Mouse (Mus musculus) T-helper 17 cell (primary cell): ENCODE data around the gene Agpat3.

ENCODE experiments used
- in situ Hi-C, 2 experiments: fragments of 300-600 bp; cut with MboI, MseI; formaldehyde crosslinking; loops; 1 replicate in 1 of 2; 2 replicates in 1 of 2; pipeline ENCODE4 v1.15.1; 2025; ENCODE audit warnings: high pct_unique_total_duplicates in 2 of 2

Gene Agpat3

GRCm38 (mm10) chr10:78227875-78228559 is 124.3 kb downstream of the Agpat3 start:
- in situ Hi-C loops = no loop called here

DNA sequence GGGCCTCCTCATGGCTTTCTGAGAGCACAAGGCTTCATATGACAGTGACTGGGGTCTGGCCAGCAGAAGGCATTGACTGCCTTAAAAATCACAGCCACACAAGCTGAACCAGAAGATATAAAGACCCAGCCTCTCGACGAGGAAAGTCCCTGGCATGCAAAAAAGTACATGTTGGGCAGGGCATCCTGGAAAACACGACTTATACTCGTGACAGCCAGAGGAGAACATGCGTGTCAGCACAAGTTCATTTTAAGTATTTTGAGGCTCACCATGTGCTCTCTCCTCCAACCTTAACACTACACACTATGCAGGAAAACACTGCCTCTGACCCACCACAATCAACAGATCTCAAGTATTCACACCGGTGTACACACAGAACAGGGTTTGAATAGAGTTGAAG is 128.2 kb downstream of the Agpat3 start:
- in situ Hi-C loops = no loop called here

DNA sequence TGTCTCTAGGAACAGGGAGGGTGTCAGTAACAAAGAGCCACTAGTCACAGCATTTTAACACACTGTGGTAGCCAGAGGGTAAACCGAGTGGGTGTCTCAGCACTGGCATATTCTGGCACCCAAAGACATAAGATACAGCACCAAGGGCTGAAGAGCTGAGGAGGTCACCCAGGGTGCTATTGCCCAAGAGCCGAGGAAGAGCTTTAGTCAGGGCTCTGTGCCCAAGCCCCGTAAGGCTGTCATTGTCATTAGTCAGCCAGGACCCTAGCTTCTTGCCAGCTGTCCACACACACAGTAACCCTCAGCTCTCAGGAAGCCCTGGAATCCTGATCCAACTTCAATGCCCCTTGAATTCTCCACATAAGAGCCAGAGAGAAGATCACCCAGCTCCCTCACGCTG is 129.4 kb downstream of the Agpat3 start:
- in situ Hi-C loops = no loop called here

DNA sequence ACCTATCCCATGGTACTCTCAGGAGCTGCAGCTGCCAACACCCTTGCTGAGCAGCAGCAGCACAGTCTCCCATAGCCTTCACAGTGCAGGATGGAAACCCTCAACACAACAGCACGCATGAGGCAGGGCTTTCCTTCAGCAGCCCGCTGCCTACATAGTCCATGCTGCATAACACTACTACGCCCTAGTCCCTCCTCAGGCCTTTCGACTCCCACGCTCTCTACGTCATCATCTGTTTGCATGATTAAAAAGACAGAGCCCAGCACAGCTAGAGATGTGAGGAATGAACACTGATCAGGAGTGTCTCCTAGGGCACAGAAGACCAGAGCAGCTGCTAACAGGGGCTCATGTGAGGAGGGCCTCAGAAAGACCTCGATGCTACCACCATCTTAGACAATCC is 131.0 kb downstream of the Agpat3 start:
- in situ Hi-C loops = no loop called here

- in situ Hi-C loops = no loop called here
These were observed 132.8 kb downstream of the Agpat3 start for GRCm38 (mm10) chr10:78219528-78219927.
